Comparison of ENCODE assay signal across 19 mouse cellular contexts in genomic region chr2:173455216-173455615, GRCm38 (mm10).
DNase-seq lines count a peak whose midpoint lies in the region; ATAC-seq lines count a peak whose summit lies in the region.
"Had no signal": no experiment of that assay in that cellular context is flagged by ENCODE, and none has a peak within 500 bp of the region (broad histone marks: within the 10 kb centered on the region; RNA-seq: fewer than 3 reads in every experiment).

No protein-coding gene starts in this region.

- no peak for ATAC-seq in heart, embryonic 12.5 days (ENCODE audit: insufficient number of reproducible peaks, low FRiP score)
- ATAC-seq in intestine, embryonic 16.5 days = no peak
- ATAC-seq: forebrain, embryonic 14.5 days; Patski had no signal

- no peak overlapping the region for H3K9ac ChIP-seq in heart, embryonic 12.5 days
- H3K9ac ChIP-seq in intestine, embryonic 16.5 days (ENCODE audit: low read depth, low read length) = no peak overlapping the region
- H3K9ac ChIP-seq: kidney, embryonic 15.5 days; limb, embryonic 13.5 days; liver, embryonic 14.5 days; neural tube, embryonic 13.5 days had no signal

- H3K9me3 ChIP-seq in heart, embryonic 12.5 days (replicated peaks) = peaks cover 8% of the 10 kb centered on the region
- H3K9me3 ChIP-seq in intestine, embryonic 16.5 days (ENCODE audit: control insufficient read depth, low read length) = peaks cover 6% of the 10 kb centered on the region; the same call in 1 of the 2 replicates
- H3K9me3 ChIP-seq in embryonic facial prominence, embryonic 10.5 days = peaks cover 6% of the 10 kb centered on the region; the same call in 1 of the 2 replicates

- no peak overlapping the region for H3K27ac ChIP-seq in heart, embryonic 12.5 days (ENCODE audit: poor library complexity, severe bottlenecking)
- H3K27ac ChIP-seq in intestine, embryonic 16.5 days (ENCODE audit: low read length) = no peak overlapping the region
- no peak overlapping the region for H3K27ac ChIP-seq in embryonic facial prominence, embryonic 10.5 days (replicated peaks)
- H3K27ac ChIP-seq: hindbrain, embryonic 10.5 days; kidney, embryonic 15.5 days; layer of hippocampus, adult 2 months; limb, embryonic 13.5 days; liver, embryonic 14.5 days; neural tube, embryonic 13.5 days had no signal

- H3K36me3 ChIP-seq in heart, embryonic 12.5 days = no peaks in the 10 kb centered on the region
- H3K36me3 ChIP-seq in intestine, embryonic 16.5 days (ENCODE audit: control insufficient read depth, insufficient read depth, low read length) = no peaks in the 10 kb centered on the region
- H3K36me3 ChIP-seq in embryonic facial prominence, embryonic 10.5 days (replicated peaks) = no peaks in the 10 kb centered on the region
- H3K36me3 ChIP-seq: hindbrain, embryonic 10.5 days; kidney, embryonic 15.5 days; limb, embryonic 13.5 days; neural tube, embryonic 13.5 days had no signal

- WGBS in heart, embryonic 12.5 days = 85% methylated on average over 12 of the region's 12 CpGs
- 88% methylated on average over 12 of the region's 12 CpGs for WGBS in intestine, embryonic 16.5 days
- 92% methylated on average over 12 of the region's 12 CpGs for WGBS in embryonic facial prominence, embryonic 10.5 days

- H3K4me3 ChIP-seq in heart, embryonic 12.5 days = no peak overlapping the region
- H3K4me3 ChIP-seq in intestine, embryonic 16.5 days (ENCODE audit: low read length) = no peak overlapping the region
- H3K4me3 ChIP-seq in embryonic facial prominence, embryonic 10.5 days = no peak overlapping the region
- H3K4me3 ChIP-seq: hindbrain, embryonic 10.5 days; kidney, embryonic 15.5 days; layer of hippocampus, adult 2 months; limb, embryonic 13.5 days; megakaryocyte, embryonic 14.5 days; neural tube, embryonic 13.5 days had no signal

- no peaks in the 10 kb centered on the region for H3K4me1 ChIP-seq in heart, embryonic 12.5 days (replicated peaks)
- 0 out of 2 replicates have a peak, but pooled peaks cover 3% of the 10 kb centered on the region for H3K4me1 ChIP-seq in intestine, embryonic 16.5 days (ENCODE audit: control insufficient read depth, insufficient read depth, low read length)
- no peaks in the 10 kb centered on the region for H3K4me1 ChIP-seq in embryonic facial prominence, embryonic 10.5 days
- H3K4me1 ChIP-seq: limb, embryonic 13.5 days; neural tube, embryonic 13.5 days had no signal

- H3K4me2 ChIP-seq in heart, embryonic 12.5 days = no peak overlapping the region
- no peak overlapping the region for H3K4me2 ChIP-seq in intestine, embryonic 16.5 days (ENCODE audit: low read depth, low read length)
- H3K4me2 ChIP-seq: heart, embryonic 11.5 days; kidney, embryonic 15.5 days; limb, embryonic 13.5 days; neural tube, embryonic 13.5 days had no signal

- no peaks in the 10 kb centered on the region for H3K27me3 ChIP-seq in heart, embryonic 12.5 days (replicated peaks)
- no peaks in the 10 kb centered on the region for H3K27me3 ChIP-seq in intestine, embryonic 16.5 days (replicated peaks; ENCODE audit: control insufficient read depth, insufficient read depth, low read length)
- no peaks in the 10 kb centered on the region for H3K27me3 ChIP-seq in embryonic facial prominence, embryonic 10.5 days (replicated peaks; ENCODE audit: low read depth, poor library complexity, severe bottlenecking)
- H3K27me3 ChIP-seq: kidney, embryonic 15.5 days; limb, embryonic 13.5 days; neural tube, embryonic 13.5 days; Patski had no signal

- DNase-seq in heart, adult 11 months = peak; percentile 85
- peak; percentile 73 for DNase-seq in CD4-positive helper T cell, adult 2 months (ENCODE audit: low read depth, low spot score)
- peak; percentile 59 for DNase-seq in induced T-regulatory cell, adult 2 months (ENCODE audit: low read depth)
- peak; percentile 80 for DNase-seq in thymus, postnatal 0 days (ENCODE audit: low spot score)
- DNase-seq in cerebellum, adult 9-10 months = no peak
- DNase-seq in embryonic facial prominence, embryonic 10.5 days (ENCODE audit: low spot score) = no peak
- DNase-seq: right cerebral cortex, postnatal 14 days had no signal

Comparison
In these comparisons a context has a peak if more than half of its experiments do, and no peak if none do; other contexts are left out.
1. DNase-seq: peak in heart, adult 11 months (single experiment), CD4-positive helper T cell, adult 2 months (single experiment), induced T-regulatory cell, adult 2 months (single experiment) and thymus, postnatal 0 days (single experiment); none in cerebellum, adult 9-10 months (single experiment) and embryonic facial prominence, embryonic 10.5 days (single experiment).